Mouse (Mus musculus): Measurements from ENCODE around the gene Lpar3. TPM values are rescaled to one million over a fixed set of nuclear protein-coding genes. Genes with fewer than 3 reads are reported as not detected.
A peak's percentile ranks its signal among the peaks of the same experiment; 100 is the strongest.

Lpar3 gene
- polyA plus RNA-seq, 1 experiment = 33.7 TPM

DNA sequence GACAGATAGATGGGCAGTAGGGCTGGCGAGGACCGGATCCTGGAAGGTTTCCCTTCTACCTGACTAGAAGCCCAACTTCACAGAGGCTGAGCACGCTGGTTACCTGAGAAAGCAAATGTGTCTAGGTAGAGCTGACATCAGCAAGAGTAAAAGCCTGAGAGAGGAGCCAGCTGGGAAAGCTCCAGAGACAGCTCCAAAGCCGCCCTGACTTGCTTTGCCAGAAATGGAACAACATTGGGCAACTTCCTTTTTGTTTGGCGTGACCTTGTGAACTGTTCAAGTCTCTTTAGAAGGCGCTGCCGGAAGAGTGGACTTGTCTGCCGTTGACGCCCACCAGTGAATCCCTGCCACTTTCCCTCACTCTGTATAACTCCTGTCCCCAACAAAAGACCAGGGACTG, 39.4 kb downstream of the Lpar3 start:
- H3K27me3 ChIP-seq (replicated peaks; ENCODE audit: control insufficient read depth, insufficient read depth, low read length) = no peaks in the 10 kb centered on the region
- TF ChIP-seq CTCF (conservative IDR thresholded peaks at IDR 0.05; ENCODE audit: insufficient read depth, insufficient read length, low read depth, low read length) = no peak
- TF ChIP-seq POLR2A (IDR thresholded peaks at IDR 0.05; ENCODE audit: low read depth, low read length) = no peak
- 50% methylated on average over 9 of the region's 9 CpGs for WGBS
- no peak overlapping the region for H3K27ac ChIP-seq (ENCODE audit: insufficient read depth, low read depth, low read length)
- H3K36me3 ChIP-seq (ENCODE audit: control insufficient read depth, insufficient read depth, low read length) = no peaks in the 10 kb centered on the region
- peaks cover 6% of the 10 kb centered on the region; the same call in 1 of the 2 replicates for H3K4me1 ChIP-seq (ENCODE audit: control insufficient read depth, insufficient read depth, low read length)
- peak; percentile 88 for DNase-seq
- no peak overlapping the region for H3K4me3 ChIP-seq (ENCODE audit: insufficient read depth, low read depth, low read length)

DNA sequence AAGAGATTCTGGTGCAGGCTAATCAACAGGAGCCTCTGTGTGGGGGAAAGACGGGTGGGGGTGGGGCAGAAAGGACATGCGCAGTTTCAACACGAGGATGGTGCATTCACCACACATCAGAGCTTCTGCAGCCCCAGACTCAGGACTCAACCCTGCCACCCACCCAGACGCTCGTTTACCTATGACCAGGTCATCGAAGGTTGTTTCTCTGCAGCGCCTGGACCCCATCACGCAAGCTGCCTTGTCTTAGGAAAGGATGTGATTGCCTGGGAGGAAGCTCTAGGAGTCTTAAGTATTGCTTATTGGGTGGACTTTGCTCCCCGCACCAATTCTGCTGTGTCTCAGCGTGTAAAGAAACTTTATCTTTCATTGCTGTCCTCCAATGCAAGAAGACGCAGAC, 40.1 kb downstream of the Lpar3 start:
- no peak overlapping the region for H3K27ac ChIP-seq (ENCODE audit: insufficient read depth, low read depth, low read length)
- H3K4me1 ChIP-seq (ENCODE audit: control insufficient read depth, insufficient read depth, low read length) = peaks cover 10% of the 10 kb centered on the region; the same call in 1 of the 2 replicates
- no peaks in the 10 kb centered on the region for H3K36me3 ChIP-seq (ENCODE audit: control insufficient read depth, insufficient read depth, low read length)
- TF ChIP-seq CTCF (conservative IDR thresholded peaks at IDR 0.05; ENCODE audit: insufficient read depth, insufficient read length, low read depth, low read length) (no peak), POLR2A (IDR thresholded peaks at IDR 0.05; ENCODE audit: low read depth, low read length) (no peak)
- WGBS = 83% methylated on average over 11 of the region's 11 CpGs
- no peak overlapping the region for H3K4me3 ChIP-seq (ENCODE audit: insufficient read depth, low read depth, low read length)
- no peak for DNase-seq
- H3K27me3 ChIP-seq (replicated peaks; ENCODE audit: control insufficient read depth, insufficient read depth, low read length) = no peaks in the 10 kb centered on the region

DNA sequence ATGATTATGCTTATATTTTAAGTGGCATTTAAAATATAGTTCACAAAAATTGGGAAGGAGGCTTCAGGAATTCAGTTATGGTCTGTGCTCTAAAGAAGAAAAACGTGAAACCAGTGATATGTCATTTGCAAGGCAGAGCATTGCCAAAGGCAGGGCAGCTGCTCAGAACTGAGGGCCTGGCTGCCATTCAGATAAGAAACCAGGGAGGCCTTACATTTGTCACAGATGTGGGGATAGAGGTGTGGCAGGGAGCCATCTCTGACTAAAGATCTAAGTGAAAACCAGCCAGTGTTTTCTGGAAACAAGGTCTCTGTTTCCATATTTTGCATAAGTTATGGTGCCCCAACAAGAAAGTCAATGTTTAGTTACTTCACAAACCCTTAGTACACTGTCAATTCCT, 41.8 kb downstream of the Lpar3 start:
- Histone ChIP-seq H3K4me3 (ENCODE audit: insufficient read depth, low read depth, low read length) (no peak overlapping the region), H3K36me3 (ENCODE audit: control insufficient read depth, insufficient read depth, low read length) (no peaks in the 10 kb centered on the region), H3K27ac (ENCODE audit: insufficient read depth, low read depth, low read length) (no peak overlapping the region), H3K4me1 (ENCODE audit: control insufficient read depth, insufficient read depth, low read length) (peaks cover 10% of the 10 kb centered on the region; the same call in 1 of the 2 replicates), H3K27me3 (replicated peaks; ENCODE audit: control insufficient read depth, insufficient read depth, low read length) (no peaks in the 10 kb centered on the region)
- no peak for DNase-seq
- 53% methylated on average over 1 of the region's 1 CpGs for WGBS
- TF ChIP-seq CTCF (conservative IDR thresholded peaks at IDR 0.05; ENCODE audit: insufficient read depth, insufficient read length, low read depth, low read length) (no peak), POLR2A (IDR thresholded peaks at IDR 0.05; ENCODE audit: low read depth, low read length) (no peak)

DNA sequence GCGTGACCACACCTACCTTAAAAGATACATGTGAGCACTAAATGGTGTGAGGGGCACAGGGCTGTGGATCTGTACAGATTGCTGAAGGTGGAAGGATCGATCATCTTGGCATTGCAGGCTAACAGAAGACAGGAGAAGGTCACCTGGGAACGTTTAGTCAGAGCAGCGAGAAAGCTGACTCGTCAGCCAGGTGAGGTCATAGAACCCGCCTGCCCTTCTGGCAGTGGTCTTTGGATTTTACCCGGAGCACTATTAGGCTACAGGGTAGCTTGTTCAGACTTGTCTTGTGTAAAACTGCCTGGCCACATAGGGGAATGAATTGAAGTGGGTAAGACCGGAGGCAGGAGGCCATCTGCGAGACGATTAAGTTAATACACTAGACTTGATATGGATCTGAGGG, 43.4 kb downstream of the Lpar3 start:
- Histone ChIP-seq H3K4me1 (ENCODE audit: control insufficient read depth, insufficient read depth, low read length) (peaks cover 20% of the 10 kb centered on the region; the same call in 1 of the 2 replicates), H3K4me3 (ENCODE audit: insufficient read depth, low read depth, low read length) (no peak overlapping the region), H3K36me3 (ENCODE audit: control insufficient read depth, insufficient read depth, low read length) (no peaks in the 10 kb centered on the region), H3K27me3 (replicated peaks; ENCODE audit: control insufficient read depth, insufficient read depth, low read length) (no peaks in the 10 kb centered on the region), H3K27ac (ENCODE audit: insufficient read depth, low read depth, low read length) (peak overlapping the region; percentile 19; the same call in 1 of the 2 replicates)
- WGBS = 71% methylated on average over 10 of the region's 10 CpGs
- DNase-seq = peak; percentile 72
- TF ChIP-seq POLR2A (IDR thresholded peaks at IDR 0.05; ENCODE audit: low read depth, low read length) = no peak
- no peak for TF ChIP-seq CTCF (conservative IDR thresholded peaks at IDR 0.05; ENCODE audit: insufficient read depth, insufficient read length, low read depth, low read length)

DNA sequence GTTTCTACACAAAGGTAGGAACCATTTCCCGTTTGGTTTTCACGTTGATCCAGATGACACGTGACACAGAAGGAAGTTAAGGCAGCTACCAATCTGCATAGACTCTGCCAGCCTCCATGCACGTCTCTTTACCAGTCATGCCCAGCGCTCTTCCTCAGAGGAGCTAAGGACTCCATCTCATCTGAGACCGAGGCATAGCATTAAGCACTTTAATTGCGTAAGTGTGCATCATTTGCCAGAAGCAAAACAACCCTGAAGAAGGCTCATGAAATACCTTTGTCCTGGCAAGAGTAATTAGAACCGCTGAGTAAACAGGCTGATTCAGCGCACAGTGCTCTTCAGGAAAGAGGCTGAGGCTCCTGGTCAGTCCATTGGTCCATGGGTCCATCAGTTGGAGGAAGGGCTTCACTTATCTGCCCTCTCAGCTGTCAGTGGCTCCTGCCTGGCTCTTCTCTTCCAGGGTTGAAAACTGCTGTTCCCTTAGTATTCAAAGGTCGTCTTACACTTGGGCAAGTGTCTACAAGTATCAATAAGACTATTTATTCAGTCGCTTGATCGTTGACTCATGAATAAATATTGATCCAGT, 44.9 kb downstream of the Lpar3 start:
- no peaks in the 10 kb centered on the region for H3K36me3 ChIP-seq (ENCODE audit: control insufficient read depth, insufficient read depth, low read length)
- H3K4me1 ChIP-seq (ENCODE audit: control insufficient read depth, insufficient read depth, low read length) = peaks cover 15% of the 10 kb centered on the region; the same call in 1 of the 2 replicates
- DNase-seq = peak; percentile 89
- TF ChIP-seq CTCF (conservative IDR thresholded peaks at IDR 0.05; ENCODE audit: insufficient read depth, insufficient read length, low read depth, low read length) (no peak), POLR2A (IDR thresholded peaks at IDR 0.05; ENCODE audit: low read depth, low read length) (no peak)
- WGBS = 55% methylated on average over 12 of the region's 12 CpGs
- H3K27me3 ChIP-seq (replicated peaks; ENCODE audit: control insufficient read depth, insufficient read depth, low read length) = no peaks in the 10 kb centered on the region
- no peak overlapping the region for H3K4me3 ChIP-seq (ENCODE audit: insufficient read depth, low read depth, low read length)
- H3K27ac ChIP-seq (ENCODE audit: insufficient read depth, low read depth, low read length) = peak overlapping the region; percentile 6; the same call in 1 of the 2 replicates

DNA sequence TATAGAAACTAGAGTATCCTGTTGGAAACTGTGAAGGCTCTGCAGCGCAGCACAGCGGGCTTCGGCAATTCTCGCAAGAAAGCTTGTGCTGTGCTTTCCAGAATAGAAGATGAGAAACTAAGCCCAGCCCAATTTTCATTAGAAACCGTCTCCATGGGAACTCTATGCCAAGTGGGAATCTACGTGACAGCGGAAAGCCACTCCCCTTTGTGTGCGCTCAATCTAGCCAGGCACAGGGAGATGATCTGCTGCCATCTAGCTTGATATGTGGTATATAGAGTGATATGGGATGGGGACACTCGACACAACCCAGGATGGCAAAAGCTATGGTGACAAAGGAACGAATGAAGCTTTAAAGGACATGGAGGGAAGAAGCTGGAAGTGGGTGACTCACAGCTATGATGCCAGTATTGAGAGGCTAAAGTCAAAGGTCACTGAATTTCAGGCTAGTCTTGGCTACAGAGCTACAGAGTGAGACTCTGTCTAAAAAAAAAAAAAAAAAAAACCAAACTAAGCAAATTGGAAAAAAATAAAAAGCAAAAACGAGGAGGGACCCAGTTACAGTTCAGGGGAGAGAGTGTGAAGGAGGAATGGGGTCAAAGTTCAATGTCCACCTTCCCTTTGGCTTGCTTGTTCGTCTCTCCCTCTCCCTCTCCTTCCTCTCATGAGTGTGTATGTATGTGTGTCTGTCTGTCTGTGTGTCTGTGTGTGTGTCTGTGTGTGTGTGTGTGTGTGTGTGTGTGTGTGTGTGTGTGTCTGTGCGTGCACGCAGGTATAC, 47.5 kb downstream of the Lpar3 start:
- peaks cover 15% of the 10 kb centered on the region; the same call in 1 of the 2 replicates for H3K4me1 ChIP-seq (ENCODE audit: control insufficient read depth, insufficient read depth, low read length)
- 65% methylated on average over 14 of the region's 14 CpGs for WGBS
- DNase-seq = peak; percentile 83
- H3K4me3 ChIP-seq (ENCODE audit: insufficient read depth, low read depth, low read length) = no peak overlapping the region
- H3K27ac ChIP-seq (ENCODE audit: insufficient read depth, low read depth, low read length) = peak overlapping the region; percentile 81
- TF ChIP-seq POLR2A (IDR thresholded peaks at IDR 0.05; ENCODE audit: low read depth, low read length) (no peak), CTCF (conservative IDR thresholded peaks at IDR 0.05; ENCODE audit: insufficient read depth, insufficient read length, low read depth, low read length) (0 out of 2 replicates have a peak, but pooled peaks have one; percentile 5)
- no peaks in the 10 kb centered on the region for H3K36me3 ChIP-seq (ENCODE audit: control insufficient read depth, insufficient read depth, low read length)
- no peaks in the 10 kb centered on the region for H3K27me3 ChIP-seq (replicated peaks; ENCODE audit: control insufficient read depth, insufficient read depth, low read length)

DNA sequence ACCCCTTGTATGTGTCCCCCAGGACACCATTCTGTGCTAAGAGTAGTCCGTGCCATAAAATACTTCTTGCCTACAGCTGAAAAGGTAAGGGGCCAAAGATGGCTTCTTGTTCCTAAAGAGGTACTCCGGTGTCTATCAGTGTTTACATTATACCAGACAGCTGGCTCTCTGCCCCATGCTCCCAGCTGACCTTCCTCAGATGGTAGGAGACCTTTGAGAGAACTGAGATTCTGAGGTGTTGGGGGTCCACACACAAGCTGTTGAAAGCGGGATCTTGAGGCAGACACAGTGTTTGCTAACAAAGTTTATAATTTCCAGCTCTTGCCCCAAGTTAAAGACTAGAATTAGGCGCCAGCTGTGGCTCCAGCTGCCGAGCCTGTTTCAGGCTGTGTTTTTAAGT, 53.7 kb downstream of the Lpar3 start:
- H3K4me3 ChIP-seq (ENCODE audit: insufficient read depth, low read depth, low read length) = no peak overlapping the region
- H3K27me3 ChIP-seq (replicated peaks; ENCODE audit: control insufficient read depth, insufficient read depth, low read length) = no peaks in the 10 kb centered on the region
- 54% methylated on average over 5 of the region's 5 CpGs for WGBS
- H3K4me1 ChIP-seq (ENCODE audit: control insufficient read depth, insufficient read depth, low read length) = peaks cover 6% of the 10 kb centered on the region; the same call in 1 of the 2 replicates
- H3K27ac ChIP-seq (ENCODE audit: insufficient read depth, low read depth, low read length) = no peak overlapping the region
- no peaks in the 10 kb centered on the region for H3K36me3 ChIP-seq (ENCODE audit: control insufficient read depth, insufficient read depth, low read length)
- TF ChIP-seq POLR2A (IDR thresholded peaks at IDR 0.05; ENCODE audit: low read depth, low read length) = no peak
- TF ChIP-seq CTCF (conservative IDR thresholded peaks at IDR 0.05; ENCODE audit: insufficient read depth, insufficient read length, low read depth, low read length) = no peak
- no peak for DNase-seq

Measured in kidney, adult 2 months (tissue).